Mouse (Mus musculus): ENCODE data around the gene Fgr.

Fgr gene

GRCm38 (mm10) chr4:133035446-133035845 lies 61.6 kb downstream of the Fgr start:
- DNase-seq (ENCODE audit: low spot score in 2 of 2) = no peak

GRCm38 (mm10) chr4:133035946-133036345 lies 62.1 kb downstream of the Fgr start:
- no peak for DNase-seq (ENCODE audit: low spot score in 2 of 2)

GRCm38 (mm10) chr4:133037293-133037692 lies 63.4 kb downstream of the Fgr start:
- no peak for DNase-seq (ENCODE audit: low spot score in 2 of 2)

- no peak for DNase-seq (ENCODE audit: low spot score in 2 of 2)
Measured at GRCm38 (mm10) chr4:133037798-133038197, 63.9 kb downstream of the Fgr start.

GRCm38 (mm10) chr4:133038521-133039115 lies 64.7 kb downstream of the Fgr start:
- no peak for DNase-seq (ENCODE audit: low spot score in 2 of 2)

GRCm38 (mm10) chr4:133039116-133039819 lies 65.4 kb downstream of the Fgr start:
- DNase-seq (ENCODE audit: low spot score in 2 of 2) = no peak

- no peak for DNase-seq (ENCODE audit: low spot score in 2 of 2)
Measured at GRCm38 (mm10) chr4:133039832-133040231, 65.9 kb downstream of the Fgr start.

GRCm38 (mm10) chr4:133040241-133040904 lies 66.5 kb downstream of the Fgr start:
- no peak for DNase-seq (ENCODE audit: low spot score in 2 of 2)

- DNase-seq (ENCODE audit: low spot score in 2 of 2) = no peak
Measured at GRCm38 (mm10) chr4:133042244-133042643, 68.3 kb downstream of the Fgr start.

- DNase-seq (ENCODE audit: low spot score in 2 of 2) = no peak
Measured at GRCm38 (mm10) chr4:133042651-133043635, 69.0 kb downstream of the Fgr start.

- no peak for DNase-seq (ENCODE audit: low spot score in 2 of 2)
Measured at GRCm38 (mm10) chr4:133043798-133044646, 70.1 kb downstream of the Fgr start.

GRCm38 (mm10) chr4:133044647-133045094 lies 70.8 kb downstream of the Fgr start:
- DNase-seq (ENCODE audit: low spot score in 2 of 2) = no peak

GRCm38 (mm10) chr4:133045771-133046474 lies 72.0 kb downstream of the Fgr start:
- no peak for DNase-seq (ENCODE audit: low spot score in 2 of 2)

GRCm38 (mm10) chr4:133046691-133047352 lies 72.9 kb downstream of the Fgr start:
- no peak for DNase-seq (ENCODE audit: low spot score in 2 of 2)

- DNase-seq (ENCODE audit: low spot score in 2 of 2) = no peak
Measured at GRCm38 (mm10) chr4:133047353-133048105, 73.6 kb downstream of the Fgr start.

- DNase-seq (ENCODE audit: low spot score in 2 of 2) = no peak
Measured at GRCm38 (mm10) chr4:133049071-133049920, 75.4 kb downstream of the Fgr start.

GRCm38 (mm10) chr4:133050196-133050836 lies 76.4 kb downstream of the Fgr start:
- DNase-seq (ENCODE audit: low spot score in 2 of 2) = no peak

Measured in spleen, postnatal 10 days (tissue).